Mouse (Mus musculus): Measurements from ENCODE around the gene Zfp872. TPM values are rescaled to one million over a fixed set of nuclear protein-coding genes. Genes with fewer than 3 reads are reported as not detected.
"Not testable (repeated sequence)": the region's sequence is repeated elsewhere in the genome, so short reads cannot be mapped to it uniquely, and the experiment has no call there.

Gene Zfp872
- not detected for total RNA-seq (2021)
- long read RNA-seq: 0 reads

DNA sequence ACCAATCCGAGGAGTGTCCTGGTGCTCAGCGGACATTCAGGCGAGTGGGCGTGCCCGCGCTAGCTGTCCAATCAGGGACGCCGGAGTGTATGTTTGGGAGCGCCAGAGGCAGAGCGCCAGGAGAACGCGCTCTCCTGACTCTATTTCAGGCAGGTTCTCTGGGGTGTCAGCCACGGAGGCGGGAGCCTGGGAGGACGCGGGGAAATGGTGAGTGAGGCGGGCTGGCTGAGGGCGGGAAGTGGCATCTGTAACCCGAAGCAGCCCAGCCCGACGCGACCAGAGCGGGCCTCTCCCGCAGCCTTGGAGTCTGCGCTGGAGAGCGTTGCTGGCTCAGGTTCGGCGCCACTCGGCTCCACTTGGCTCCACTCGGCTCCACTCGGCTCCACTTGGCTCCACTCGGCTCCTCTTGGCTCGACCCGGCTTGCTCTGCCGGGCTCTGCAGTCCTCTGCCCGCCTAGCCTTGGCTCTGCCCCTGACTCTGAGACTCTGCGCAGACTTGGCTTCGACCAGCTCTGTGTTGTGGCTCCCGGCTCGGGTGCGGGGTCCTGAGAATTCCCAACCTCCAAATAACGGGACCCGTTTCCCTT, at the start of gene Zfp872:
Gene Zfp872, plus strand, starts transcription at position 66 of the 587 bp plus-strand sequence.
- no peak for DNase-seq (ENCODE audit: low spot score in 2 of 2)

DNA sequence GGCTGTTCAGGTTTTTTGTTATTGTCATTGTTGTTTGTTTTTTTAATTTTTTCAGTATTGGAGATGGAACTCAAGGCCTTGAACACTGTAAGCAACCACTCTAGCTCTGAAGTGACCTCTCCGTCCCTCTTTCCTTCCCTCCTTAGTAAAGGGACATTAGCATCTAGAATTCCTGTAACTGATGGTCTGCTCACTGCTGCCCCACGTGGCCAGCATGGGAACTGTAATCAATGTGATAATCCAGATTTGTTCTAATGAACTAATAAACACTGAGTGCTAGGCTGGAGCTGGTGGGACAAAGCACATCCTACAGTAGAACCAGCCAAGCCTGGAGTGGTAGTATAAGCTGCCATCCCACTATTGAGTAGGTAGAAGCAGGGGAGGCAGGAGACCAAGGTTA, 49.4 kb upstream of the Zfp872 start:
- DNase-seq (ENCODE audit: low spot score in 2 of 2): peak in 1 of 2 experiments; percentile 54

DNA sequence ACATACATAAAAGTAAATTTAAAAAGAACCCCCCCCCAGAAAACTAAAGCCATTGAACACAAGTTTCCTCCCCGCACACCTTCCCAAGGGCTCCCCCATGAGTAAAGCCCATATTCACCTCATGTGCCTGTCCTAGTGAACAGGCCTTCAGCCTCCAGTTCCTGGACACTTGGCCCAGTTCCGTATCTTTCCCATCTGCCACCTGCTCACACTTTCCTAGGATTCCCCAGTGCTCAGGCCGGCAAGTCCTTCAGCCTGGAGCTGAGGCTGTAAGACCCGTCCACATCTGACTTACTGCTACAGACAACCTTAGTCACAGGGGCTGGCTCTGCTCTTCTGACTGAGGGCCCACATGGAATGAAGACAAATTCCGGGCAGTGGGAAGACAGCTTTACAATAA, 48.1 kb upstream of the Zfp872 start:
- DNase-seq (ENCODE audit: low spot score in 2 of 2): no peak

DNA sequence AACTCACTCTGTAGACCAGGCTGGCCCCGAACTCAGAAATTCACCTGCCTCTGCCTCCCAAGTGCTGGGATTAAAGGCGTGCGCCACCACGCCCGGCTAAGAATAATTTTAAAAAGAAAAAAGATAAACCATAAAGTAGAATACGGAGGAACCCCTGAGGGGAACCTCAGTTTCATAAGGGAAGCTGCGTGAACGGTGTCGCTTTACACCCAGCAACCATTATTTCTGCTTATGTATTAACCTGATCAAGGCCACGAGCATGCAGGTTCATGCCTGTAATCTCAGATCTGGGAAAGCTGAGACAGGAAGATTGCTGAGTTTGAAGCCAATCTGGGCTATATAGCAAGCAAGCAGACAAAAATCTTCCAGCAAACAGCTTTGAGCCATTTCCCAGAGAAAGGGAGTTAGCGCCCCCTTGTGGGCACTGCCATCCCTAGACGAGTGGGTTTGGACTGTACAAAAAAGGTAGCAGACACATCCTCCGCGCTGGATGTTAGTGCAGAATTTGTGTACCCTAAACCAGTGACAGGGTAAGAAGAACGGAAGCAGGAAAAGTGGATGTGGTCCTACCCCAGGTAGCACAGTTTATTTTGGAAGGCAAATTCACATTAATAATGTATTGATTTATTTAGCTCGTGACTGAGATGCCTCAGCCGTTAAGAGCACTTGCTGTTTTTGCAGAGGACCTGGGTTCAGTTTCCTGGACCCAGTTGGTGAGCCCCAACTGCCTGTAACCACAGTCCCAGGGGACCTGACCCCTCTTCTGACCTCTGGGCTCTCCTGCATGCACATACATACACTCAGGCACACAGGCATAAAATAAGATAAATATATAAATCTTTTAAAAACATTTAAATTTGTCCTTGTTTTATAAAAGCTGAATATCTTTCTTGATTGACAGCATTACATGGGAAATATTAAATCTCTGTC, 44.5 kb upstream of the Zfp872 start:
- DNase-seq (ENCODE audit: low spot score in 2 of 2): peak; percentile 81 to 93

DNA sequence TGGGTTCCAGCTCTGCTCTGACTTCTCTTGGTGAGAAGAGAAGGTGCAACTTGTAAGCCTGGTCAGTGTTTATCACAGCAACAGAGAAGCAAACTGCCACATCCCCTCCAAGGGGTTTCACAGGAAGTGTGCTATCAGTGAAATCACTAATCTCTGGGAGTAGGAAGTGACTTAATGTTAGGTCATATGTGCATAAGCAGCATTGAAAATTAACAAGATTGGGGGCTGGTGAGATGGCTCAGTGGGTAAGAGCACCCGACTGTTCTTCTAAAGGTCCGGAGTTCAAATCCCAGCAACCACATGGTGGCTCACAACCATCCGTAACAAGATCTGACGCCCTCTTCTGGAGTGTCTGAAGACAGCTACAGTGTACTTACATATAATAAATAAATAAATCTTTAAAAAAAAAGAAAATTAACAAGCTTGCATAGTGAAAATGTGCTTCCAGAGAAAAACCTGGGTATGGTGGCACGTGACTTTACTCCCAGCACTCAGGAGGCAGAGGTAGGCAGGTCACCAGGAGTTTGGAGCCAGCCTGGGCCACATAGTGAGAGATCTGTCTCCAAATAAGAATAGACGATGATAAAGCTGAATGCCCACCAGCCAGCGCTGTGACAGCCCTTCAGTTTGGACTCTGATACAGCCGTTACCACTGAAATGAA, 43.5 kb upstream of the Zfp872 start:
- no peak for DNase-seq (ENCODE audit: low spot score in 2 of 2)

DNA sequence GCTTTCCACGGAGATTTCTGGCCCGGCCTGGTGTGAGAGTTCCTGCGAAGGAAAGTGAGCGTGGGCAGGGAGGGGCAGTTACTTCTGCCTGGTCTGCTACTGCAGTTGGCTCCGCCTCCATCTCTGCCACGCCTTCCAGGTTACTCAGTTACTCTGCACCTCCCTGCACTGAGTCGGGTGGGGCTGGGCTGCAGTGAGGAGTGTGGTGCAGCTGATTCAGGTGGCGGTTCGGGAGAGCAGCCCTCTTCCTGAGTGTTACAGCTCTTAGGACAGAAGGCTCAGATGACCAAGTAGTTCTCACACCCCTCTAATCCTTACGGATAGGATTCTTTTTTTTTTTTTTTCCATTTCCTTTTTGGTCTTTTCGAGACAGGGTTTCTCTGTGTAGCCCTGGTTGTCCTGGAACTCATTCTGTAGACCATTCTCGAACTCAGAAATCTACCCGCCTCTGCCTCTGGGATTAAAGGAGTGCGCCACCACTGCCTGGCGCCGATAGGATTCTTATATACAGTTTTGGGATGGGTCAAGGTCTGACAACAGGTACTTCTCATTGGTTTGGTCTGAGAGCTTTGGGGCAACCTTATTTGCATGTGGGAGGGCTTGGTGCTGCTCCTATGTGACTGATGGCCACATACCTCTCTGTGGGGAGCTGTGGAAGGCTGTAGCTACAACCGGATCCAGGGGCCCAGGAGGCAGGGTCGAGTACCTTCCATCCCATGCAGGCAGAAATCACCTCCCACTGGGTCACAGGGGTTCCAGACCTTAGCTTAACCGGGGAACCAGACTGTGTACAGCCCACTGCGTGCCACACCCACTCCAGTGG, 38.3 kb upstream of the Zfp872 start:
- no peak for DNase-seq (ENCODE audit: low spot score in 2 of 2)

DNA sequence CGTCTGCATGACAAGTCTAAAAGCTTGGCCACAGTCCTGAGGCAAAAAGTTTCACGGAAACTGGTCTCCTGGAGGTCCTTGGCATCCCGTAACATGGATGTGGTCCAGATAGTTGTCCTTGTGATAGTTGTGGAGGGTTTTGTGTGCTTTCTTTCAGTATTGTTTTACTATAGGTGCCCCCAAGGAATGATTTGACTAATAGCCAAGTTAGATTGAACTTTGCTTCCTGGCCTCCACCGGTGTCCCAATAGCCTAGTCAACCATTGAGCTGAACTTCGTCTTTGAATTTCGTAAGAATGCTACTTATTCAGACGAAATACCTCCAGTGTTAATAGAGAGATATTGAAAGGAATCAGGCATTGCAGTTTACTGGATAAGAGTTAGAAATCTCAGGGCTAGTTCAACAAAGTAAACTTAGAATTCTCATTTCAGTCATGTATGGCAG, 37.6 kb upstream of the Zfp872 start:
- not testable (repeated sequence) for DNase-seq (ENCODE audit: low spot score in 2 of 2)

DNA sequence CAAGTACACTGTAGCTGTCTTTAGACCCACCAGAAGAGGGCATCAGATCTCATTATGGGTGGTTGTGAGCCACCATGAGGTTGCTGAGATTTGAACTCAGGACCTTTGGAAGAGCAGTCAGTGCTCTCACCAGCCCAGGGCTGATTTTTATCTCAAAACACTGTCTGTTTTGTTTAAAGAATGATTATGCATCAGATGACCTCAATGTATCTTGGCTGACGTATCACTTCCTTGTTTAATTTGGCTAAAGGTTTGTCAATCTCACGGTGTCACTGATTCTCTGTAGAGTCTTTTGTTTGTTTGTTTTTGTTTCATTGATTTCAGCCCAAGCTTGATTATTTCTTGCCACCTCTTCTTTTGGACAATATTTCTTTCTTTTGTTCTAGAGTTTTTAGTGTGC, 36.9 kb upstream of the Zfp872 start:
- DNase-seq (ENCODE audit: low spot score in 2 of 2): no peak

DNA sequence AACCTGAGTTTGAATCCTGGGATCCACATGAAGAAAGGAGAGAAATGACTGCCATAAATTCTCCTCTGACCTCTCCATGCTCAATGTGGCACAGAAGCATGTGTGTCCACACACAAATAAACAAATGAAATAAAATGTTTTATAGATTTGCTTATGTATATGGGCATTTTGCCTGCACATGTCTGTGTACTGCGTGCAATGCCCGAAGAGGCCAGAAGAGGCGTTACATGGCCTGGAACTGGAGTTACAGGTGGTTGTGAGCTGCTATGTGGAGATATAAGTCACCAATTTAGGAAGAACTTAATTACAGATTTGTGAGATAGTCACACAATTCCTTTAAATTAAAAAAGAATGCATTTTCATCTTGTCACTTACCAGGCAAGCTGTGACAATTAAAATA, 34.1 kb upstream of the Zfp872 start:
- no peak for DNase-seq (ENCODE audit: low spot score in 2 of 2)

DNA sequence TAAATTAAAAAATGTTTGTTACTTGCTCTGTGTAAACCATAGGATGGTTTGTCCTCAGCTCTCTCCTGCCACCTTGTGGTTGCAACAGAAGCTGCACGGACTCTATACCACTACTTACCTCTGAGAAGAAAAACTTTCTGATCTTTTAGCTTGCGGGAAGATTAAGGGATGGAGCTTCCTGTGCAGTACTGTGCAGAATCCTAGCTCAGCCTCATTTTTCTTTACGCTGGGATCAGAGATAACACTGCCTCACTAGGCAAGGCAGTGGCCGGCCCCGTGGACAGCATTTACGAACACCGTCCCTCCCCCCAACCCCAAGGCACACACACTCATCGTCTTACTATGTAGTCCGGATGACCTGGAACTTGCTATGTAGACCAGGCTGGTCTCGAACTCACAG, 32.3 kb upstream of the Zfp872 start:
- DNase-seq (ENCODE audit: low spot score in 2 of 2): peak in 1 of 2 experiments; percentile 78

DNA sequence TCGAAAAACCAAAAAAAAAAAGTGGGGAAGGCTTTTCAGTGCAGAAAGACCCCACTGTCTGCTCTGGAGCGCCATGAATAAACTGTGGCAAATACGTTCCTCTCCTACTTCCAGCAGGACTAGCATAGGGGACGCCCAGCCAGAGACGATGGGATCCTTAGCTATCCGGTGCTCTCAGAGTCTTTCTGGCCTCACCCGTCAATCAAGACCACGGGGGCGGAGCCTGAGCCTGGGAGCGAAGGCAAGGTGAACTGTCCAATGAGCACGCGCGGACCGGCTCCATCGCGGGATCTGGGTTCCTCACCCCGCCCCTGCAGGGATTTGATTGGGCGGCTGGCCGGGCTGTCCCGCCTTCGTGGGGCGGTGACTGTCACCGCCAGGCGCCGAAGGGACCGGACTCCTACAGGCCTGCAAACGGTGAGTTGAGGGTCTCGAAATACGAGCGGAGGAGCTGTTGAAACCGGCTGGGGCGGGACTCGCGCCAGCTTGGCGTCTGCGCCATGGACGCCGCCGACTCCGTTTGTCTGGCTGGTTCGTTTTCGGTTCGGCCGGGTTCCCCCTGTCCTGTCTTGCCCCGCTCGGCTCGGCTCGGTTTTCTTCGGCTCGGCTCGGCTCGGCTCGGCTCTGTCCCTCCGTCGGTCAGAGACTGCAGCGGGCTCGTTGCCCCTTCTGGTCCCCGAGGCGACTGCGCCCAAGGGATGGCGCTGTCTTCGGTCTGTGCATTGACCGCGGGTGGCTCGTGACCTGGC, 31.2 kb upstream of the Zfp872 start, which contains the start of gene Pigyl:
Gene Pigyl, plus strand, starts transcription at position 350 of the 749 bp plus-strand sequence.
- DNase-seq (ENCODE audit: low spot score in 2 of 2): peak; percentile 97 to 98

DNA sequence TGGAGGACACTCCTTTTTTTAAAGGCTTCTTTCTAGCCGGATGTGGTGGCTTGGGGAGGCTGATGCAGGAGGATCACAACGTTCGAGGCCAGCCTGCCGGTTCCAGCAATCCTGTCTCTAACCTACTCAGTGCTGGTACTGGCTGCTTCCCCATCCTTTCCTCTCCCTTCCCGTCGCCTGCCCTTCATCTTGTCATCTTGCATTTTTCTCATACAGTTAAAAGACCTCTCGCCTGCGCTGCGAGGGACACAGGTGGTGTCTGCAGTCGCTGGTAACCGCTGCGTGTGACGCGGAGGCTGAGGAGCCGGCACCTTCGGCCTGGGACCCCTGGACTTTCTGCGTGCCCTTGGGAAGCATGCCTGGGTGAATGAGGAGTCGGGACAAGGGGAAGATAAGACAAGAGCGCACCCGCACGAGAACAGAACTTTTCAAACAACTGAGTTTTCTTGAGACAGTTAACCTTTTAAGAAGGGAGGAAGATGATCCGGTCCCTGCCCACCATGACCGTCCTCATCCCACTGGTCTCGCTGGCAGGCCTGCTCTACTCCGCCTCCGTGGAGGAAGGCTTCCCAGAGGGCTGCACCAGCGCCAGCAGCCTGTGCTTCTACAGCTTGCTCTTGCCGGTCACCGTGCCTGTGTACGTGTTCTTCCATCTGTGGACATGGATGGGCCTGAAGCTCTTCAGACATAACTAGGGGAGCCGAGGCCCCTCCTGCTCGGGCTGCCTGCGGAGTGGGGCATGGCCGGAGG, 30.2 kb upstream of the Zfp872 start:
- DNase-seq (ENCODE audit: low spot score in 2 of 2): peak; percentile 7 to 19

DNA sequence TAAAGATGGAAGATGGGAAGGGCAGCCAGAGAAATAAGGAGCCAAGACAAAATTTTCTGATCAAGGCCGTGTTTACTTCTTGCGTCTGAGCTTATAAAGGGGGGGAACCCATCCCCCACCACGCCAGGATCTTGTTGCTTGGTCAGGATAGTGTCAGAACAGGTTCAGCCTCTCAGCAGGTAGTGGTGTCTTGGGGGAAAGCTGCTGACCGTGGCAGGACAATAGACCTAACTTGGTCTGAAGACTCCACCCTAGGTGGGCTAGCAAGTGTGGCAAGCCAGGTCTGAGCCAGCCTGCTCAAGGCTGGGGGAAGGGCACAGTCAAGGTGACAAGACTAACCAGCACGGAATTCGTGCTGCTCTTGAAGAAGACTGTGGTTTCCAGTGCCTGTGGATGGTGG, 26.6 kb upstream of the Zfp872 start:
- no peak for DNase-seq (ENCODE audit: low spot score in 2 of 2)

DNA sequence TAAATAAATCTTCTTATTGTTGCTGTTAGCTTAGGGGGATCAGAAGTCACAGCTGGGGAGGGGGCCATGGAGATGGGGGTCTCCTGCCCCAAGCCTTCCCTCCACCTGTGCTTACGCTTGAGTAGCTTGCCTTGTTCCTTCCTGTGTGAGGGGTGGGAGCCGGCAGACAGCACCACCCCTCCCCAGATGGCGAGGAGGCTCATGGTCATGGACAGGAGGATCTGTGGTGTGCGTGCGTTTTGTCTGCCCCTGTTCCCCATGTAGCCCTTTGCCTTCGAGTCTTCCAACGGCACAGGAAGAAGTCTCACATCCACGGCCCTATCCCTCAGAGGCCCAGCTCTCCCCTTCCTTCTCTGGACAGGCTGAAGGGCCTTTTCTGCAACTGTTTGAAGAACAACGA, 25.6 kb upstream of the Zfp872 start:
- DNase-seq (ENCODE audit: low spot score in 2 of 2): no peak

DNA sequence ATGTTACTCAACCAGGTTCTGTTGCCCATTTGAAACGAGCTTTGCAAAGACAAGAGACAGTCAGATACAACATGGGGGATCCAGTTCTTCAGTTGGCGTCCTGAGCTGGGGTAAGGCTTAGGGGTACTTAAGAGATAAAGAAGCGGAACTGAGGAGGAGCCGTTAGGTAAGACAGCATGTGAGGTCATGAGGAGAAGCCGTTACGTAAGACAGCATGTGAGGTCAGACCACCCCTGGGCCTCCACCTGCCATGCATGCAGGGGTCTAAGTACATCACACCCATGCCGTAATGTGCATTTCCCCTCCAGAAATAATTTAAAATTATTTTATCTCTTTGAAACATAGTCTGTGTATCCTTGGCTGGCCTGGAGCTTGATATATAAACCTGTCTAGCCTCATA, 25.0 kb upstream of the Zfp872 start:
- DNase-seq (ENCODE audit: low spot score in 2 of 2): no peak

DNA sequence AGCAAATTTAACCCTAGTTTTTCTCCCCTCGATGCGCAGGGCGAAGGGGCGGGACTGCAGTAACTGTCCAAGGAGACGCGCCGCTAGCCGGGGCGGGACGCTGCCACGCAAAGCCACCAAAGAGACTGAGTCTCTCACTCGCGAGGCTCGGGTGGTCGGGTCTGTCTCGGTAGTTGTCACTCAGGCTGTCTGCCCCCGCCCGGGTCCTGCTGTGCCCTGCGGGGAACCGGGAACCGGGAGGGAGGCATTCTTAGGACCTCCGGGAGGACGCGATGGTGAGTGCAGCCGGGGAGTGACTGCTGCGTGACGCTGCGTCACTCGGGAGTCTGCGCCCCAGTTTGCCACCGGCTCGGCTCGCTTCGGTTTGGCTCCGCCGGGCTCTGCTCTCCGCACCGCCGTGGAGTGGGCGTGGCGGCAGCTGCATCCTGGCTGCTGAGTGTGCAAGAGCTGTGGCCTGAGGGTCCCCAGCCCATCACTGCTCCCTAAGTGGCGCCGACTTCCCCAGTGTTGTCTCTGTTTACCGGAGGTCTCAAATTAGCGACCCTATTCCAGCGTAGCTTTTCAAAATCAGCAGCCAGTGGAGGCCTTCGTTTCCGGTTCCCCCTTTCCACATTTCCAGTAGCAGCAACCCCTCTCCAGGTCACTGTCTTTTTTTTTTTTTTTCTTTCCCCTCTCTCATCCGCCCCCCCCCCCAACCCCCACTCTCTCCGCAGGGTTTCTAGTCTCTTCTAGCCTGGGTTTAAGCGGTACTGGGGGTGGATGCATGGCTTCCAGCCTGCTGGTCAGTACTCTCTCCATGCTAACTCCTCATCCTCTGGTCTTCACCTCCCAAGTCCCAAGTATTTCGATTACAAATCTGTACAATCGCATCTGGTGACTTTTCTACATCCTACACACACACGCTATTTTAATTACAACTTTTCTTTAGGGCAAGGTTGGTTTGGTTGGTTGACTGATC, 22.9 kb upstream of the Zfp872 start:
- peak; percentile 53 to 61 for DNase-seq (ENCODE audit: low spot score in 2 of 2)

DNA sequence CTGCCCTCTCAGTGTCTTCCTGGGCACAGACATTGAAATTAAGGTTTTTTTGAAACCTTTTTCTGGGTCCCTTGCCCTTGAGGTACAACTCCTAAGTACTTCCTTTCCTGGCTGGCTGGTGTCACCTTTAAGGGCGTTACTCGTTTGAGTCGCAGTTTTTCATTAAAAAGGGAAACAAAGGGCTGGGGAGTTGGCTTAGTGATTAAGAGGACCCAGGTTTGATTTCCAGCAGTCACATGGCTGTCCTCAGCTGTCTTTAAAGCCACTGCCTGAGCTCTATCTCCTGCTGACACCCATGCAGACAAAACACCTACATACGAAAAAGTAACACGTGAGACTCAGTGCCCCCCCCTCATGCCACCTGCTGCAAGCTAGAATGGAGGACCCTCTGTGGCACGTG, 21.9 kb upstream of the Zfp872 start:
- DNase-seq (ENCODE audit: low spot score in 2 of 2): no peak

DNA sequence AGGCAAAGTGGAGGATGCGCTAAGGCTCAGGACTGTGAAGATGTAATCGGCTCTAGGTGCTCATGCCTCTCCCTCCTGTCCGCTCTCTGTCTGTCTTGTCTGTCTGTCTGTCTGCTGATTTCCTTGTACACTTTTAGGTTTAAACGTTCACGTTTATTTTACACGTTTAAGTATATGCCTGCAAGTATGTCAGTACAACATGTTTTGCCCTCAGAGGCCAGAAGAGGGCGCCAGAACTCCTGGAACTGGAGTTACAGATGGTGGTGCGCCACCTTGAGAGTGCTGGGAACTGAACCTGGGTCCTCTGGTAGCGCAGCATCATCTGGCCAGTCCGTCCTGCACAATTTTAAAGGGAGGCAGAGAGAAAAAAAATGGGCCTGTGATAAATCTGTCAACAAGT, 21.2 kb upstream of the Zfp872 start:
- no peak for DNase-seq (ENCODE audit: low spot score in 2 of 2)

Data from layer of hippocampus, adult 18-20 months (tissue).